Mouse (Mus musculus): ENCODE measurements around the gene Bak1.

Gene Bak1

DNA sequence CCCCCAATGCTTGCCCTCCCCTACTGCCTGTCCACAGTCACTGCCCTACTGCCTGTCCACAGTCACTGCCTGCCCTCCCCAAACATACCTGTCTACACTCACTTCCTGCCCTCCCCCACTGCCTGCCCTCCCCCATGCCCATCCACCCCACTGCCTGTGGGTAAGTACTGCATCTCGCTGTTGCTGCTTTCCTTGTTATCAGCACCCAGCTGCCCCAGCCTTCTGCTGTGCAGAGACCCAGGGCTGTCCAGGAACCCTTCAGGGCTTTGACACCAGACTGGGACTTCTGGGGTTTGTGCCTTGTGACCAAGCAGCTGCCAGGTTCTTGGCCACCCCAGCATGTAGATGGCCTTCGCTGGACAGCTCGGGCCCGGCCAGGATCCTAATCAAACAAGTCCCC, 5.5 kb downstream of the Bak1 start:
- in situ Hi-C loops (cut with MboI, MseI) = no loop called here

DNA sequence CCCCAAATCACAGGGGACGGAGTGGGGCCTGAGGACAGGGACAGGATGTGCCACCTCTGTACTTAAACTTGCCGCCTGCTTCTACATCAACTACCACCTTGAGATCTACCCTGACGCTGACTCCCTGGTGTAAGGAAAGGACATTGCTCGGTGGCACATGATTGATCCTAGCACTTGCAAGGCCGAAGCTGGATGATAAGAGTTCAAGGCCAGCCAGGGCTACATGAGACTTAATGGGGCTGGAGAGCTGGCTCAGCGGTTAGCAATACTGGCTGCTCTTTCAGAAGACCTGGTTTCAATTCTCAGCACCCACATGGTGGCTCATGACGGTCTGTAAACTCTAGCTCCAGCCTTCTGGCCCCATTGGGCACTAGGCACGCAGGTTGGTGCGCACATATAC, 7.1 kb downstream of the Bak1 start:
- in situ Hi-C loops (cut with MboI, MseI) = no loop called here

DNA sequence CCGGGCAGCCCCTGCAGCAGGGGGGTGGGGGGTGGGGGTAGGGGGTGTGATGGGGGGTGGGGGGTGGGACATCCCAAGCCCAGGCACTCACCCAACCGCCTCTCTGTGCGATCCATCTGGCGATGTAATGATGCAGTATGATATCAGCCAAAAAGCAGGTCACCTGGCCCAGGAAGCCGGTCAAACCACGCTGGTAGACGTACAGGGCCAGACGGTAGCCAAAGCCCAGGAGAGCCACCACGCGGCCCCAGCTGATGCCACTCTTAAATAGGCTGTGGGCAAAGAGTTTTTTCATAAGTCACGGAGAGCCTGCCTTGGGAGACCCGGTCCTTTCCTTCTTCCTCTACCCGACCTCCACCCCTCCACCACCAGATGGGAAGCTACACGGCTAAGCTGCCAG, 7.7 kb downstream of the Bak1 start:
- in situ Hi-C loops (cut with MboI, MseI) = no loop called here

DNA sequence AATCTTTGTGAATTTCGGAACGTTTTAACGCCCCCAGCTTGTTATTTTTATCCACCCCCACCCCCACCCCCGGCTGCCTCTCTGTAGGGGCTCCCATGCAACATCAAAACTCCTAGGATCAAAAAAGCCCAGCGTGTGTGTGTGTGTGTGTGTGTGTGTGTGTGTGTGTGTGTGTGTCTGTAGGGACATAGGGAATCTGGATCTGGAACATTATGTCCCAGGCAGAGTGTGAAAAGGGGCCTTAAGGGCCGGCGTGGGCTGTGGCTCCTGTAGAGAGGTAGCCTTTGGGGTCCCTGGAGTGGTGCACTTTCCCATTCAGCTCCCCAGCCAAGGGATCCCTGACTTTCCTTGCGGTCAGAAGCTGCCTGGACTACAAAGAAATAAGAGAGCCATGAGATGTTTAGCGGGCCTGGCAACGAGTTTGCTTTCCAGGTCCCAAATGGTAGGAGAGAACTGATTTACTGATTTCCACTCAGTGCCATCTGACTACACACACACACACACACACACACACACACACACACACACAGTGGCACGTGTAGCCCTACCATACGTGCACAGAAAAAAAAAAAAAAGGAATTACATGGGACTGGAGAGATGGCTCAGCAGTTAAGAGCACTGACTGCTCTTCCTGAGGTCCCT, 10.1 kb downstream of the Bak1 start:
- in situ Hi-C loops (cut with MboI, MseI) = no loop called here

DNA sequence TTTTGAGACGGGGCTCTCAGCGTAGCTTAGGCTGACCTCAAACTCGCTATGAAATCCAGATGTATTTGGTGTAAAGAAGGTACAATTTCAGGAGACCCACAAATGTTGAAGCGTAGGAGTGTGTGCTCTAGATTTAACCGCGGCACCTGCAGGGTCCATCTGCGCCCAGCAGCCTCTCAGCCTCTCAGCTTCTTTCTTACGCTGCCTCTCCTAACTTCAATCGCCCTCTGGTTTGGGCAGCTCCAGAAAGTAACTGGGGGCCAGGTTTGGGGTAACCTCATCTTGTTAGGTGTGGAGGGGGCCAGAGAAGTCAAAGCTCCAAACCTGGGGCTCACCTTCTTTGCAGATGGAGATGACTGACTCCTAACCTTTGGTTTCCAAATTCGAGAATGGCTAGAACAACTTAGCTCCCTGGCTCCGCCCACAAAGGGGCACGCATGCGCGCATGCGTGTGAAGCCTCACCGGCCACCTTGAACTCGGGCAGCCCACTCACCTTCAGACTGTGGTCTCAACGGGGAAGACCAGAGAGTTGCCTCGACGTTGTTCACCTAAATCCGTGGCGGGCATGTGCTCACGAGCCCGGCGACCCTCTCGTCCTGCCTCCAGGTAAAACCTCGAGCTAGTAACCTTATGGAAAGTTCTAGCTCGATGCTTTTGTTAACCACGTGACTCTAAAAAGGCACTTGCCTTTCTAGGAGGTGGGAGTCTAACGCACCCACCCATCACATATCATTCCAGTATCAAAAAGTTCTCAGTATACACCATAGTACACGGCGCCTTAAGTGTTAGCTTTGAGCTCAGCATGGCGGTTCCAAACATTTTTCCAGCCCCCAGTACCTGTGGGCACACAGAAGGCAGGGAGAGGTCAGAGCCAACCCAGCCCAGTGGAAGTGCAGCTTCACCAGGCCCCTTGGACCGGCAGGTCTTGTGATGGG, 11.0 kb downstream of the Bak1 start:
- in situ Hi-C loops (cut with MboI, MseI) = no loop called here

DNA sequence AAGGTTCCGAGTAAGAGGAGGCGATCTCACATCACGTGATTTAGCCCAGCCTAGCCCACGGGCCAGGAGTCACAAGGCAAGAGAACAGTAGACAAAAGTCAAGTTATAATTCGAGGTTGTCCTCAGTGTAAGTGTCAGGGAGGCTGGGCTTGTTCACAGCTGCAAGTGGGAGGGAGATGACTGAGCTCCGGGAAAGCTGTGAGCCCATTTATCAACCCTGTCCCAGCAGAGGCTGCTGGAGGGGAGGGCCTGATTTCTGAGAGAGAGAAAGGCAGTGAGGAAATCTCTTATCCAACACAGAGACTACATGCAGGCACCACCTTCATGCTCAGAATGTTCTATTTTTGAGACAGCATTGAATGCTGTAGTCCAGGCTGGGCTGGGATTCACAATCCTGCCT, 15.9 kb downstream of the Bak1 start:
- in situ Hi-C loops (cut with MboI, MseI) = no loop called here

DNA sequence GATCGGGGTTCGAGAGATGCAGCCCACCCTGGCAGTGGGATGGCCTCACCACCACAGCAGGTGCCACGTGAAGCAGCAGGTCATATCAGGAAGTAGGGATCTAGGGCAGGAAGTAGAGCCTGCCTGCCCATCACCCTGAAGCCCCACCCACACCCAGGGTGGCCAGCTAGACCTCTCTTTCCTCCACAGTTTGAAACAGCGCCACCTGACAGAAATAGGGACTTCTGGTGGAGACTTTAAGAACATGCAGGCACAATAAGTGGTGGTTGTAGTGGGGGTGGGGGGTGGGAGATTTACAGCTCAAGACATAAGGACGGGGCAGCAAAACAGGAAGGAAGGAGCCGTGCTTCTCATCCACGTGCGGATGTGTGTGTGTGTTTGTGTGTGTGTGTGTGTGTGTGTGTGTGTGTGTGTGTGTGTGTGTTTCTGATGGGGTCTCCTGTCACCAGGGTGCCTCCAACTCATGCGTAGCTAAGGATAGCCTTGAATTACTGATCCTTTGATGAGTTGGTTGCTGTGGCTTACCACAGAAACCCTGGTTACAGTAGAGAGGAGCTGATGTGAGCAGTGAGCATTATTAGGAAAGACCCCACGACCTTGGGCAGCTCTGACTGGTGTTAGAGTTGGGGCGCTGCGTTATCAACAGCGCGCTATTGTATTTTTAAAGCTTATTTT, 16.7 kb downstream of the Bak1 start:
- in situ Hi-C loops (cut with MboI, MseI) = no loop called here

DNA sequence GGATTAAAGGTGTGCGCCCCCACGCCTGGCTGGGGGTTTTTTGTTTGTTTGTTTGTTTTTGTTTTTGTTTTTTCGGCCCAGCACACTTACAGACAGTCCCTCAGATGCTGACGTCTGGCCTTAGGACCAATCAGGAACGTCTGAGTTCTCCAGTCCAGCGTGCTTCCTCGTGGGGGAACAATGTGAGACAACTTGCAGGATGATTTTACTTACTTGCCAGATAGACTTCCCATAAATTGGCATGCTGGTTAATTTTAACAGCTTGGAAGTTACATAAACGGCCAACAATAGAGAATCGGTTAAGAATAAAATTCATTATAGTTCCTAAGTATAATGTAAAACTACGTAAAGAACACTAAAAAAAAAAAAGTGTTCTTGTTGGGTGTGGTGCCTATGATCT, 17.6 kb downstream of the Bak1 start:
- in situ Hi-C loops (cut with MboI, MseI) = no loop called here

DNA sequence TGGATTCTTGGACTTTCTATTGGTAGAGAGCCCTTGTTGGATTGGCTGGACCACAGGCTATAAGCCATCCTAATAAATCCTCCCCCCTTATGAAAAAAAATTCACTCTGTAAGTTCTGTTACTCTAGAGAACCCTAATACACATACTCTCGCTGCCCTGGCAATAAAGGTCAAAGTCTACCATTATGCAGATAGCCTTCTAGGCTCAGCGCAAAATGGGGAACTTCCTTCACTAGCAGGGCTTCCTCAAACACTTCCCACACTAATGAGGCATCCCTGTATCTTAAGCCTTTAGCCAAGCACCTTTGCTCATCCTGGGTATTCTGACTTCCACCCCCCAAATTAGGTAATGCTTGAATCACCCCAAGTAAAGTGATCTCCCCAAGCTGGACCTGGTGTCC, 20.5 kb downstream of the Bak1 start:
- in situ Hi-C loops (cut with MboI, MseI) = loop anchor here (5.0 kb wide), 1 partner anchor 39 kb away; no protein-coding TSS in a partner anchor

DNA sequence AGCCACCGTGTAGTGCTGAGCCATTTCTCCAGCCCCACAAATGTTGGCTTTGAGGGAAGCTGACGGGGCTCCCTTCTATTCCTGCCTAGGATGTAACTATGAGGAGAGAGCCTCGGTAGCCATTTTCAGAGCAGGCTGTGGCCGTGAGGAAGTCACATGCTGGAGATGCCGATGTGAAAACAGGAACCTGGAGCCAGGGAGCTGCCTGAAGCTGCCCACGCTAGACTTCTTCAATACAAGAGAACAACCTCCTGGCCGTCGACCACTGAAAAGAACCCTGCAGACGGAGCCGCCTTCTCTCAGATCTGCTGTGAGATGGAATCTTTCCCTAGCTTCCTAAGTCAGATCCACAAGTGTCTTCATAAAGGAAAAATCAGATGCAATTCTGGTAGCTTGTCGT, 23.2 kb downstream of the Bak1 start:
- in situ Hi-C loops (cut with MboI, MseI) = loop anchor here (5.0 kb wide), 1 partner anchor 42 kb away; no protein-coding TSS in a partner anchor

DNA sequence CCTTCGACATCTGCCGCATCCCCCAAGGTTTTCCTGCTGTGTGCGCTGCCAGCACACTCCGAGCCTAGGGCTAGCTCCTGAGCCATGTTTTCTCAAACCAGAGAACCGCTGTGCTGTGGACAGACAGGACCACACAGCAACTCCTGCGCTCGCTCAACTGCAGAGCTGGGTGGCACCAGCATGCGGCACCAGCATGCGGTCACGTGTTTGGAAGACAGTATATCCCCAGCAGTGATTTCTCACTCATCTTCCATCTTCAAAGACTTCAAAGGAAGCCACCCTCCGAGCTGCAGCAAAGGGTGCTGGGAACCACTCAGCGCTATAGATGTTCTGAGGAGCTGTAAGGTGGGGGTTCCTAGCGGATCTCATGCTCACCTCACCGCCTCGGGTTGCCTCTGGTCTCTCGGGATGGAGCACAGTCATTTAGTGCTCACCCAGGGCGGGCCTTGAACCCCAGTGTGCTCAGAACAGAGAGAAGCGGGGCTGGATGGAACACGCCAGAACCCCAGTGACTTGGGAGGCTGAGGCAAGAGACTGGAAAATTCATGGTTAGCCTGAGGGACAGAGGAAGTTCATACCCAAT, 23.8 kb downstream of the Bak1 start:
- in situ Hi-C loops (cut with MboI, MseI) = loop anchor here (5.0 kb wide), 1 partner anchor 42 kb away; no protein-coding TSS in a partner anchor

DNA sequence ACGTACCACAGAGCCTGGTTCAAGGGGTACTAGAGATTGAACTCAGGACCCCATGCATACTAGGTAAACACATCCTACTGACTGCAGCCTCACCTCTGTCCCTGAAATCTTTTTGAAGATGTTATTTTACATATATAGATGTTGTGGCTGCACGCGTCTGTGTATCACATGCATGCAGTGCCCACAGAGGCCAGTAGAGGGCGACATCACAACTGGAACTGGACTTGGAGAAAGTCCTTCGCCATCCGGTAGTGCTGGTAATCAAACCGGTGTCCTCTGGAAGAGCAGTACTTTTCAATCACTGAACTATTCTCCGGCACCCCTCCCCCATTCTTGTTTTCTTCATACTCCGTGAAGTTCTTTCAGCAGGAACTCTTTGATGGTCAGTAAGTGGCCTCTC, 24.4 kb downstream of the Bak1 start:
- in situ Hi-C loops (cut with MboI, MseI) = no loop called here

DNA sequence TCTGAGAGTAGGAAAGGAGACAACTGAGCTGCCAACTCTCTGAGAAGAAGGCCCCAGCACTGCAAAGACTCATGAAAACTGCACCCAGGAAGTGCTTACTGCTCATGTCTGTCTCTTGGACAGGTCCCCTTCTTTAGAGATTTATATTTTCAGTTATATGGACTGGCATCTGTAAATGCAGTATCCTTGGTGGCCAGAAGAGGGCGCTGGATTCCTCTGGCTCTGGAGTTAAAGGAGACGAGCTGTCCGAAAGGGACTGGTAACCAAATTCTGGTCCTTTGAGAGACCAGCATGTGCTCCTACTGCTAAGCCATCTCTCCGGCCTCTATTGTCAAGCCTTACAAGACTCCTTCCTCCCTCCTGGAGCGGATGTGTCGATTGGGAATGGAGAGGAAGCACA, 26.9 kb downstream of the Bak1 start:
- in situ Hi-C loops (cut with MboI, MseI) = no loop called here

DNA sequence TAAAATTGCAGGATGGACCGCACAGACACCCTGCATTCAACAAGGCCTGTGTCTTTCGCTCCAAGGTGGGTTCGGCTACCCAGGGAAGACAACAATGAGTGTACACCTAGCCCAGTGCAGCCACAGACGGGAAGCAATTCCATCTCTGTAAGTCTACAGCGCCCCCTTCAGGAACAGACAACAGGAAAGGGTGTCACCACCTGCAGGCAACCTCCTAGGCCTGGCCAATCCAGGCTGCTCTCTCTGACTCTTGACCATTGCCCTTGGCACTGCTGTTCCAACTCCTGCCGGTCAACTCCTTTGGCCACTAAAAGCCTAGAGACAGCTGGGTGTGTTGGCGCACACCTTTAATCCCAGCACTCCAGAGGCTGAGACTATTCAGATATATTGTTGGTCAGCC, 27.7 kb downstream of the Bak1 start:
- in situ Hi-C loops (cut with MboI, MseI) = no loop called here

DNA sequence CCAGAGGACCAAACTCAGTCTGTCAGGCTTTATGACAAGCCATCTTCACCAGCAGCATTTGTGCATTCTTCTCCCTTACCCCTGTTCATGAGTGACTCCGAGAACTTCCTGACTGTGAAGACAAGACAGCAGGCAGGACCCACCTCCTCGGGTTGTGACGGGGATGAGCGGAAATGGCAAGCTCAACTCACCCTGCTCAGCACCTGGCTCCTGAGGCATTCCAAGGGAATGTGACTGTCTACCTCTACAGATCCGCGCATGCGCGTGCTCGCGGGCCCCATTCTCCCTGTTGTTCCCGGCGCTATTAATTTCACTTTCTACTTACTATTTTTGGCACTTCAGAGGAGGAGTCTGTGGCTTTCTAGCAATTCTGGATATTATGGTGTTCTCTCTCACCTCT, 28.8 kb downstream of the Bak1 start:
- in situ Hi-C loops (cut with MboI, MseI) = no loop called here

DNA sequence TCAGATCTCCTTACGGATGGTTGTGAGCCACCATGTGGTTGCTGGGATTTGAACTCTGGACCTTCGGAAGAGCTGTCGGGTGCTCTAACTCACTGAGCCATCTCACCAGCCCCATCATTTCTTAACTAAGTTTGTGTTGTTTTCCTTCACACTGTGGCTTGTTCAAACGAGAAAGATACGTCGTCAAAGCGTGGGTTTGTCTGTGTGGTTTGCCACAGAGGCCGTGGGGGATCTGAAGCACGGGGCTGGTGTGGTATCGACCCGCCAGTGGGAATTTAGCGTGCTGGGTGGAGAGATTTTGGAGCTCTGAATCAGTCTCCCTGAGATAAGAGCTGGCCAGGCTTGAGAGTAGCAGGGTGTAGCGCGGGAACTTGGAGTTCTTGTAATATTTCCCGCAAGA, 30.5 kb downstream of the Bak1 start:
- in situ Hi-C loops (cut with MboI, MseI) = no loop called here

DNA sequence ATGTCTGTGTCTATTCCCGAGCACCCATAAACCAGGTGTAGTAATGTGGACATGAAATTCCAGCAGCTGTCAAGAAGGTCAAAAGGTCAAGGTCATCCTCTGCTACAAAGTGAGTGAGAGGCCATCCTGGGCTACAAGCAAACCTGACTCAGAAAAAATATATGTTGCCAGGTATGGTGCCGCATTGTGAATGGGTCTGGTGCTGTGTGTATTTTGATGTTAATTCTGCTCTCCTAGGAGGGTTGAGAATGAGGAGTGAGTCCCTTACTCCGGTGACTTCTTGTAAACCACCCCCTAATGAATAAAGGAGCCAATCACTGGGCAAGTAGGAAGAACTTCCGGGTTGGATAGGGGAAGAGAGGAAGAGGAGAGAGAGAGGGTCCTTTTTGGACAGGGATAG, 31.1 kb downstream of the Bak1 start:
- in situ Hi-C loops (cut with MboI, MseI) = no loop called here

DNA sequence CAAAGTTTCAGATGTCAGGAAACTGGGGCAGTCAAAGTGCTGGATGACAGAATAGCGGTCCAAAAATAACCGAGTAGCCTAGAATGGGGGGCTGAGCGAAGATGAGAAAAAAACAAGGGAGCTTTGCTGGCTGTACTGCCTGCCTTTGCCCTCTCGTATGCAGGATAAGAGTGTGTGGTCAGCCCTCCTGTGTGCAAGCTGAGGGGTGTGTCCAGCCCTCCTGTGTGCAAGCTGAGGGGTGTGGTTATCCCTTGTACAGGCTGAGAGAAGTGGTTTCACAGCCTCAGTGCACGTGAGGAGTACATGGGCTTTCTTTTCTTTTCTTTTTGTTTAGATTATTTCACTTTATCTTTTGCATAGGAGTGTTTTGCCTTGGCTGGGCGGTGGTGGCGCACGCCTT, 33.2 kb downstream of the Bak1 start:
- in situ Hi-C loops (cut with MboI, MseI) = no loop called here

DNA sequence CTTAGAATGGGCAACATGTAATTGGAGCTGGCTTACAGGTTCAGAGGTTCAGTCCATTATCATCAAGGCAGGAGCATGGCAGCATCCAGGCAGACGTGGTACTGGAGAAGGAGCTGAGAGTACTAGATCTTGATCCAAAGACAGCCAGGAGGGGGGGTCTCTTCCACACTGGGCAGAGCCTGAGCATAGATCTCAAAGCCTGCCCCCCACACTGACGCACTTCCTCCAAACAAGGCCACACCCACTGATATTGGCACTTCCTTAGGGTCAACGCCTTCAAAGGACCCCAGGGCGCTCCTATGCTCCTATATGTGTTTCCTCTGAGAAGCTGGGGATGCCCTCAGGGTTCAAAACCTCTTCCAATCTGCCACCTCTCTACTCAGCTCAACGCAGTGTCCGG, 33.8 kb downstream of the Bak1 start:
- in situ Hi-C loops (cut with MboI, MseI) = no loop called here

DNA sequence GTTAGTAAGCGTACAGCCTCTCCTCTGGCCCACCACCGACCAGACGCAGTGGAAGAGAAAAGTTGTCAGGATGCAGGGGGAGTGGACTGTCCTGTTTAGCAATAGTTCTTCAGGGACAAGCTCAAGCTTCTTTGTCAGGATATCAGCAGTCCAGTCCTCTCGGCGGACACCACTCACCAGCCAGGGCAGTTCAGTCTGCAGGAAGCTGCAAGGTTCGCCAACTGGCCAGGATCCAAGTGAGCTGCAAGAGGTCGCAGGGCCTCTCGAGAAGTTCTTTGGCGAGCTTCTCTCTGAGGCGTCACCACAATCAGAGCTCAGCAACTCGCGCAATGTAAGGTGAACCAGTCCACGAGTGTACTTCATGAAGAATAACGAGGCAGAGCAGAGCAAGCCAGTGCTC, 34.4 kb downstream of the Bak1 start:
- in situ Hi-C loops (cut with MboI, MseI) = no loop called here

DNA sequence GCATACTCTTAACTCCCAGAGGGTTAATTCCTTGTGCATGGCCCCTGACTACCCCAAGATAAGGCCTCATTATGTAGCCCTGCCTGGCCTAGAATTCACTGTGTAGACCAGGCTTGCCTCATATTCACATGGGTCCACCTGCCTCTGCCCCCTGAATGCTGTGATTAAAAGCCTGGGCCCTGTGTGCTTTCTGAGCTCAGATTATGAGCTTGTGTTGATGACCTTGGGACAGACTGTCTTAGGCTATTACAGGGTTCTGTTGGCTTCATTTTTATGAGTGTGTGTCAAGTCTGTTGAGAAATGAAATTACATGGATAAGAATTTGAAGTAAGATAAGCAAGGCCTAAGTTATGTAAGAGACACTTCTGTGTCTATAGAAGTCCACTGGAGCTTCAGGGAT, 38.3 kb downstream of the Bak1 start:
- in situ Hi-C loops (cut with MboI, MseI) = no loop called here

DNA sequence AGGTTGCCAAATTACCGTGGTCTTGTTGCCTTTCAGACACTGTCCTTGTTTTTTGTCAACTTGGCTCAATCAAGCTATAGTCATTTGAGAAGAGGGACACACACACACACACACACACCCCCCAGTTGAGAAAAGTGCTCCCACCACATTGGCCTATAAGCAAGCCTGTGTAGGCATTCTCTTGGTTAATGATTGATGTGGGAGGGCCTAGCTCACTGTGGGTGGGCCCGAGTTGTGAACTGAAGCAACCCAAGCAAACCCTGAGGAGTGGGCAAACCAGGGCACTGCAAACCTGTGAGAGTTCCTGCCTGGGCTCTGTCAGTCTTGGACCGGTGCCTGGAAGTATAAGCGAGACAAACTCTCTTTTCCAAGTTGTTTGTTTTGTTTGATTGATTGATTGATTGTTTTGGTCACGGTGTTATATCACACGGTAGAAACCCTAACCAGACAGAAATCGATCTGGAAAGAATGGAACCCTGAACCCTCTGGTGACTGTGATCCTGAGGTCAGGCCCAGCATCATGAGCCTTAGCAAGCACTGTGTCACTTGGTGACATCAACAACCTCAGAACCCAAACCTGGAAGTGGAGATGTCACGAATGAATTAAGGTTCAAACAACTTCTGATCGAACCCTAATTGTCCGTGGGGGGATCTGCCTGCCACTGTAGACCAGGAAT, 43.2 kb downstream of the Bak1 start:
- in situ Hi-C loops (cut with MboI, MseI) = no loop called here

Measured in T-helper 2 cell (primary cell).